Mouse (Mus musculus) hindbrain, embryonic 14.5 days (tissue): ENCODE data around the gene Inf2. TPM values are rescaled to one million over a fixed set of nuclear protein-coding genes. Genes with fewer than 3 reads are reported as not detected.

Experiments
- ATAC-seq: fragments of 200-750 bp; cut with Nextera tagmentation; 2 replicates; pipeline ENCODE4 v1.8.0; 2017; ENCODE audit warnings: moderate number of reproducible peaks, mild to moderate bottlenecking, moderate TSS enrichment, moderate library complexity; ENCODE audit not compliant: low FRiP score
- DNase-seq: peaks from one replicate; pipeline ENCODE4 v3.0.0-alpha.2; 2015; ENCODE audit warnings: low spot score
- H3K27ac ChIP-seq: fragments of 300-500 bp; sonication (generic); 2 replicates; pipeline ENCODE4 v1.5.1; 2014; ENCODE audit warnings: mild to moderate bottlenecking, moderate library complexity
- H3K27me3 ChIP-seq: fragments of 300-500 bp; sonication (generic); 2 replicates; pipeline ENCODE4 v1.6.1; 2014; ENCODE audit warnings: mild to moderate bottlenecking, low read length, mixed read lengths; ENCODE audit not compliant: control insufficient read depth, insufficient read depth
- H3K36me3 ChIP-seq: fragments of 300-500 bp; sonication (generic); replicated peaks from 2 replicates; pipeline ENCODE4 v1.6.1; 2014; ENCODE audit not compliant: control insufficient read depth, insufficient read depth
- H3K4me1 ChIP-seq: fragments of 300-500 bp; sonication (generic); replicated peaks from 2 replicates; pipeline ENCODE4 v1.6.1; 2014; ENCODE audit warnings: antibody characterized with exemption, low read length, mixed read lengths; ENCODE audit not compliant: control insufficient read depth, insufficient read depth
- H3K4me2 ChIP-seq: fragments of 300-500 bp; sonication (generic); replicated peaks from 2 replicates; pipeline ENCODE4 v1.6.1; 2014; ENCODE audit warnings: mild to moderate bottlenecking, moderate library complexity
- H3K4me3 ChIP-seq: fragments of 300-500 bp; sonication (generic); replicated peaks from 2 replicates; pipeline ENCODE4 v1.5.1; 2014; ENCODE audit warnings: mild to moderate bottlenecking, low read length
- H3K9ac ChIP-seq: fragments of 300-500 bp; sonication (generic); 2 replicates; pipeline ENCODE4 v1.6.1; 2014
- H3K9me3 ChIP-seq: fragments of 300-500 bp; sonication (generic); 2 replicates; pipeline ENCODE4 v1.6.1; 2016; ENCODE audit warnings: low read length; ENCODE audit not compliant: control insufficient read depth
- whole genome bisulfite sequencing: fragments of 180-500 bp; shearing (Covaris S2); extraction: QIAGEN DNeasy Blood & Tissue Kit; methylation state at CpG from one replicate; pipeline ENCODE4 v1.1.7; 2014; 5-methylcytosine and 5-hydroxymethylcytosine counted together
- polyA plus RNA-seq: library from polyadenylated mRNA; unstranded; fragments of >200 nt; fragmentation: Nextera tagmentation; extraction: Ambion mirVana; gene quantifications from 2 replicates; pipeline ENCODE4 v1.2.1, GENCODE M21; 2014

Inf2 gene
- polyA plus RNA-seq: 1.0 and 1.5 TPM in 2 replicates

DNA sequence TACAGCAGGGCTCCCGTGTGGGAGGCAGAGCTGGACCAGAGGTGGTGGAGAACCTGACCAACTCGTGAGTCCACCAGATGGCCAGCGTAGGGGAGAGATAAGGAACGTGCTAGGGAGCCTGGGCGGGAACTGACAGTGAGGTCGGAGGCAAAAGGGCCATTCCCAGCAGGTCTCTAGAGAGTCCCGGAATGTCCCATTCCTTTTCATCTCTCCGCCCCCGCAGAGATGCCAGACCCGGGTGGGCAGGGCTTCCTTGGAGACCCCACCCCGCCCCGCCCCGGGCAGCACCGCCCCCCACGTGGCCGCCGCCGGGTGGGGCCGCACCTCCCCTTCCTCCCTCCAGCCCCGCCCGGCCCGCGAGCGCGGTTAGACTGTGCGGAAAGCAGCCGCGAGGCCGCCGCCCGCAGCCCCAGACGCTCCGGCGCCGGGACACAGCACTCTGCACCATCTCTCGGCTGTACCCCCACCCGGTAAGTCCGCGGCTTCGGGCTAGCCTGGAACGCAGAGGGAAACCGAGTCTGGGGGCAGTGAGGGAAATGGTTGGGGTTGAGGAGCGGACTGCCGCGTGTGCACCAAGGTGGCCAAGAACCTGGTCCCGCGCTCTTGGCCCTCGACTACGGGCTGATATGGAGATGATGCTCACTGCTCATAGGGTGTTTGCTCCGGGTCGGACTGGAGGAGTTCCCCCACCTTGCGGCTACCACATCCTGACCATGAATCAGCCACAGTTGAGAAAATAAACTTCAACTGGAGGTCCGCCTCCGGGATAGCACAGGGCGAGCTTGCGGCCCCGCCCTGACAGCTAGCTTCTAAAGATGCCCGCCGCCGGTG, at the start of gene Inf2:
TSS of gene Inf2 (plus strand) at position 359 of the 831 bp plus-strand sequence.
- no peaks in the 10 kb centered on the region for H3K9me3 ChIP-seq
- WGBS: 0% methylated on average over 39 of the region's 60 CpGs
- DNase-seq: peak; percentile 44
- peak within 1 kb of the TSS; percentile 59 for H3K9ac ChIP-seq
- no peak within 1 kb of the TSS for H3K27ac ChIP-seq
- peaks cover 12% of the 10 kb centered on the region for H3K4me1 ChIP-seq
- peak; percentile 64; the same call in 1 of the 2 replicates for ATAC-seq
- peak within 1 kb of the TSS; percentile 42 for H3K4me3 ChIP-seq
- peaks cover 31% of the 10 kb centered on the region for H3K27me3 ChIP-seq
- H3K36me3 ChIP-seq: no peaks in the 10 kb centered on the region
- H3K4me2 ChIP-seq: peak within 1 kb of the TSS; percentile 93

DNA sequence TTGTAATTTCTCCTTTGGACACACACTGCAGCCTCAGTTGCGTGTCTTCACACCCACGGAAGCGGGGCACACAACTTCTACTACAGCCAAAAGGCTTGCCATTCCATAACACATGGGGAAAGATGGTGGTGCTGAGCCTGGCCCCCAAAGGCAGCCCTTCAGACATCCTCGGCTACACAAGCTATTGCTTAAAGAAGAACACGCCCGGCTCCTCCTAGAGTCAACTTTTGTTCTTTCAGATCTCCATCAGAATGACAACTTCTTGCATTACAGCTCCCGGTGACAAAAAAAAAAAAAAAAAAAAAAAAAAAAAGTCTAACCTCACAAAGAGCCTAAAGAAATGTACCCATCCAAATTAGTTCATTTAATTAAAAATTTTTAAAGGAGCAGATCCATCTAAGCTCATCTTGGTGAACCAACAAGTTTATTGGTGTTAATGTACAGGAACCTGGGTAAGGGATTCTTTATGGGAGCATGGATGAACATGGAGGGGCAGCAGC, 49.1 kb upstream of the Inf2 start:
- ATAC-seq: no peak
- 78% methylated on average over 7 of the region's 7 CpGs for WGBS
- Histone ChIP-seq H3K36me3 (no peaks in the 10 kb centered on the region), H3K9me3 (no peaks in the 10 kb centered on the region), H3K4me1 (peaks cover 21% of the 10 kb centered on the region), H3K4me2 (no peak overlapping the region), H3K4me3 (no peak overlapping the region), H3K27me3 (peaks cover 5% of the 10 kb centered on the region; the same call in 1 of the 2 replicates), H3K9ac (no peak overlapping the region), H3K27ac (no peak overlapping the region)
- DNase-seq: no peak

DNA sequence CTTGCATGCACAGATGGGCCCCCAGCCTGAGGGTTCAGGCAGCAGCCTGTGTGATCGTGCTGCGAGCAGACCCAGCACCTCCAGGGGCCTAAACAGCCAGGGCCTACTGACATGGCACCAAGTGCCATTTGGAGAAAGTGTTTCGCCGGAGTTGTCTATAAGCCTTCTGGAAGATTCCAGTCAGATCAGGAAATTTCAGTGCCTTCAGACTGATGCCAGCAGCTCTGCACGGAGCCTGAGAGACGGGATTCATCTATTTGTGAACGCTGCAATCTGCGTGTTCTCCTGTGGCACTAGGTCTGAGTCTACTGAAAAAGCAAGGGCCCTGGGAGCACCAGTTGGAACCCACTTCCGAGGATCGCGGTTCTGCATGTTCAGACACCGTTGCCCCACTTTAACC, 48.3 kb upstream of the Inf2 start:
- 88% methylated on average over 12 of the region's 12 CpGs for WGBS
- H3K27ac ChIP-seq: no peak overlapping the region
- H3K9ac ChIP-seq: no peak overlapping the region
- peaks cover 5% of the 10 kb centered on the region; the same call in 1 of the 2 replicates for H3K27me3 ChIP-seq
- no peaks in the 10 kb centered on the region for H3K9me3 ChIP-seq
- no peak overlapping the region for H3K4me2 ChIP-seq
- DNase-seq: no peak
- no peak for ATAC-seq
- H3K36me3 ChIP-seq: no peaks in the 10 kb centered on the region
- no peak overlapping the region for H3K4me3 ChIP-seq
- peaks cover 29% of the 10 kb centered on the region for H3K4me1 ChIP-seq

DNA sequence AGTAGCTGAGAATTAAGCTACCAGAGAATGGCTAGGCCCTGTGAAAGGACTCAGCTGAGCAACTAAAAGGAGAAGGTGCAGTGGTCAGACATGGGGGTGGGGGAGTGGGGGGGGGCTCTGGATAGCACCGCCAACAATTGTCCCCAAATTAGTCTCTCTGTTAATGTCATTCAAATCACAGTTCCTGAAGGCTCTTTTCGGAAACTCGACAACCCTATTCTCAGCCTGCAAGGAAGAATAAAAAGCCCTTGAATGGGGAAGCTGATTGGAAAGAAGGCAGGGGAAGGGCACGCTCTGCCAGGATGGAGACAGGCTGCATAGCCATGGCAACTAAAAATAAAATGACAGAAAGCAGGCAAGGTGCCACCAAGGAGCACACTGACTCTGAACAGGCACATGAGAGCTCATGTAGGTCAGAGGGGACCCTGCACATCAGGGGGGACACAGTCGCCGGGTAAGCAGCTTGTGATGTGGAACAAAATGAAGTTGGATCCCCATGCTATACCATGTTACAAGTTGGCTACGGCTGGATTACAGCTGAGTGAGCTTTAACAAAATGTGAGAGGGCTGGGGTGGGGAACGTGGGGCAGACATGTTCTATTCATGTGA, 47.0 kb upstream of the Inf2 start:
- peak overlapping the region; percentile 33; the same call in 1 of the 2 replicates for H3K9ac ChIP-seq
- DNase-seq (peak; percentile 66), ATAC-seq (peak; percentile 65; the same call in 1 of the 2 replicates)
- peaks cover 33% of the 10 kb centered on the region for H3K4me1 ChIP-seq
- no peaks in the 10 kb centered on the region for H3K9me3 ChIP-seq
- H3K27me3 ChIP-seq: peaks cover 5% of the 10 kb centered on the region; the same call in 1 of the 2 replicates
- WGBS: 15% methylated on average over 8 of the region's 8 CpGs
- no peaks in the 10 kb centered on the region for H3K36me3 ChIP-seq
- peak overlapping the region; percentile 52 for H3K27ac ChIP-seq
- H3K4me3 ChIP-seq: no peak overlapping the region
- no peak overlapping the region for H3K4me2 ChIP-seq

DNA sequence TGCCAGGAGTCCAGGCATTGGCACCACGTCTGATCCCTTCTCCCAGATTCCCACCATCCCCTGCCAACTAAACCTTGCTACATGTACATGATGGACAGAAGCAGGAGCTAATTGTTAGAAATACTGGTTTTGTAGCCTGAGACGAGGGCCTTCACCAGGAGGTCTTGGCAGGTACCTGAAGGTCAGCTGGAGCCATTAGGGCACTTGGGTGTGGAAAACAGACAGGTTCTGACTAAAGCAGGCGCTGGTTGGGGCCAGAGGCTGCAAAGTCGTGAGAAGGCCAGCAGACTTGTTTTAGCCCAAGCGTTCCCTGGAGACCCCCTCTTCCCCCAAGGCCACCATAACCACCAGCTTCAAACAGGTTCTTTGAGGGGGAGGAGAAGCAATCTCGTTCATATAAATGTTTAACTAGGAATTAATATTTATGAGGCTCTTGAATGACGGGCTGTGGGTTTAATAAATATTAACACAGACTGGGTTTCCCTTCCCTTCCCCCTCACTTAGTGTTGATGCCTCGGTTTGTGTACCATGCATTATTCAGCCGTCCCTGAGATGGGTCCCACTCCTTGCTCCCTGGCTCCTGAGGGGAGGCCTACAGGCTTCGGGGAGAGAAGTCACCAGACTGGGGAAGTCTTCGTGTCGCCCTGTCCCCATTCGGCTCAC, 46.2 kb upstream of the Inf2 start:
- ATAC-seq (peak; percentile 26; the same call in 1 of the 2 replicates), DNase-seq (no peak)
- Histone ChIP-seq H3K4me2 (no peak overlapping the region), H3K4me1 (peaks cover 33% of the 10 kb centered on the region), H3K9me3 (no peaks in the 10 kb centered on the region), H3K36me3 (no peaks in the 10 kb centered on the region), H3K27me3 (peaks cover 5% of the 10 kb centered on the region; the same call in 1 of the 2 replicates), H3K9ac (peak overlapping the region; percentile 33), H3K4me3 (no peak overlapping the region), H3K27ac (peak overlapping the region; percentile 52)
- 25% methylated on average over 13 of the region's 13 CpGs for WGBS

DNA sequence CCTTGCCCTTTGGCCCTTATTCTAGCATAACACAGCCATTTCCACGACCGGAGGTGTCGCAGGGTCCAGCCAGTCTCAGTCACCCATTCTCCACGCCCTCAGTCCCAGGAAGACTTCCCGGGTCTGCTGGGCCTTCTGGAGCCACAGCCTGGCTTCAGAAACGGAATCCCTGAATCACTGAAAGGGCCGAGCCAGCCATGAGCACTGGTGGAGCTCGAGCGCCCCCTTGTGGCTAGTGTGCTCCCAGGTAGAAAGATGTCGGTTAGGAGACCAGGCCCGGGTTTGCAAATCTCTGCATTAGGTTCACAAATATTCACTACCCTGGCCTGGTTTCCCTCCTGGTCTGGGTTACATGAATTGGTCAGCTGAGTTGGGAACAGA, 45.7 kb upstream of the Inf2 start:
- DNase-seq (peak; percentile 97), ATAC-seq (peak; percentile 68)
- no peak overlapping the region; the same call in 1 of the 2 replicates for H3K27ac ChIP-seq
- peaks cover 33% of the 10 kb centered on the region for H3K4me1 ChIP-seq
- H3K9me3 ChIP-seq: no peaks in the 10 kb centered on the region
- H3K9ac ChIP-seq: no peak overlapping the region; the same call in 1 of the 2 replicates
- 3% methylated on average over 11 of the region's 11 CpGs for WGBS
- no peak overlapping the region for H3K4me2 ChIP-seq
- no peak overlapping the region for H3K4me3 ChIP-seq
- H3K27me3 ChIP-seq: peaks cover 5% of the 10 kb centered on the region; the same call in 1 of the 2 replicates
- no peaks in the 10 kb centered on the region for H3K36me3 ChIP-seq

DNA sequence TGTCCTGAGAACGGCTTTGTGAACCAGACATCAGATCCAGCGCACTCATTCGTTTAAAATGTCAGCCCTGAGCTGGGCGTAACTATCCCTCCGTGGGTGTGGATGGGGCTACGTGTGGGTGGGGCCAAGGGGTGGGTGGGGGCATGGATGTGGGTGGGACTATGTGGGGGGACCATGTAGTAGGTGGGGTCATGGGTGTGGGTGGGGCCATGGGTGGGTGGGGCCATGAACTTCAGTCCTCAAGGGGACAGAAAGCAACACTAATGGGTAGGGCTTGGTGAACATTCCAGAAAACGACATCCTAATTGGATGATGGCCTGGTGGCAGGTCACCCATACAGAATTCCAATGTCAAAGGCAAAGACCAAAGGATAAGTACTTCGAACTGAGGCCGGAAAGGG, 44.6 kb upstream of the Inf2 start:
- DNase-seq (no peak), ATAC-seq (no peak)
- Histone ChIP-seq H3K4me2 (no peak overlapping the region), H3K9me3 (no peaks in the 10 kb centered on the region), H3K4me3 (no peak overlapping the region), H3K27ac (no peak overlapping the region), H3K27me3 (no peaks in the 10 kb centered on the region), H3K4me1 (peaks cover 33% of the 10 kb centered on the region), H3K36me3 (no peaks in the 10 kb centered on the region), H3K9ac (no peak overlapping the region)
- WGBS: 71% methylated on average over 9 of the region's 9 CpGs

DNA sequence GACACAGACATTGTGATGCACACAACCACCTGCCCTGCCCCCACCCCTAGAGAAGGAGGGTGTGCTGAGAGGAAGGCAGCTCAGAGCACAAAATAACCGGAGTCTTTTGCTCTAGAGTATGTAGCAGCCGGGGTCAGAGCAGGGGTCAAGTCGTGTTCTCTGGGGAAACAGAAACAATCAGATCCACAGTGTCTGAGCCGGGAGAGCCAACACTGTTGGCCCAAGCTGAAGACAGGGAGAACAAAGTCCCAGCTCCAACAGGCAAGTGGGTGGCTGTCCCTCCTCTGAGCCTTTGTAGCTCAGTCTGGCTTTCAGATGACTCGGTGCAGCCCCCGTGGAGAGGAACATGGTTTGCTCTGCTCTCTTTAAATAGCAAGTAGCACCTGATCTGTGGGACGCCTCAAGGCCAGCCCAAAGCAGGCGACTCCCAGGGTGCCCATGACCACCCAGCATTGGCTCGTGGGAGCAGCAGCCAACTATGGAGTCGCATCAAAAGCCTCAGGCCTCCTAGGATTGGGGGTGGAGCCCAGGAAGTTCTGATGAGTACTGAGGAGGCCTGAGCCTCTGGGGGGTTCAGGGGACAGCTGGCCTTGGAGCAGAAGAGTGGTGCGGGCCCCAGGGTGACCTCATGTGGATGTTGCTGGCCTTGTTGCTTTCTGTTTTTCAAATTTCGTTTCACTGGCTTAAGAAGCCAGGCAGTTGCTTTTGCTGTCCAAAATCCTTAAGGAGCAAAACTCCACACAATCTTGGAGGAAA, 43.5 kb upstream of the Inf2 start:
- Histone ChIP-seq H3K9ac (no peak overlapping the region), H3K4me3 (no peak overlapping the region), H3K27ac (no peak overlapping the region), H3K4me2 (no peak overlapping the region), H3K36me3 (no peaks in the 10 kb centered on the region), H3K4me1 (peaks cover 33% of the 10 kb centered on the region), H3K9me3 (no peaks in the 10 kb centered on the region), H3K27me3 (no peaks in the 10 kb centered on the region)
- WGBS: 24% methylated on average over 12 of the region's 12 CpGs
- DNase-seq (no peak), ATAC-seq (no peak)
